Mouse (Mus musculus) small intestine, adult 10 weeks (tissue): Measurements from ENCODE around the gene Vmn1r31. TPM values are rescaled to one million over a fixed set of nuclear protein-coding genes. Genes with fewer than 3 reads are reported as not detected.

Experiments used
- polyA plus RNA-seq: library from polyadenylated mRNA; stranded (reverse); fragments of 350-450 nt; fragmentation: Illumina TruSeq; extraction: RNeasy Lipid Tissue Mini Kit (QIAGEN cat#74804); gene quantifications from one replicate; pipeline ENCODE4 v1.2.3, GENCODE M21; 2014; ENCODE audit warnings: low replicate concordance

The Vmn1r31 gene
- polyA plus RNA-seq = not detected

DNA sequence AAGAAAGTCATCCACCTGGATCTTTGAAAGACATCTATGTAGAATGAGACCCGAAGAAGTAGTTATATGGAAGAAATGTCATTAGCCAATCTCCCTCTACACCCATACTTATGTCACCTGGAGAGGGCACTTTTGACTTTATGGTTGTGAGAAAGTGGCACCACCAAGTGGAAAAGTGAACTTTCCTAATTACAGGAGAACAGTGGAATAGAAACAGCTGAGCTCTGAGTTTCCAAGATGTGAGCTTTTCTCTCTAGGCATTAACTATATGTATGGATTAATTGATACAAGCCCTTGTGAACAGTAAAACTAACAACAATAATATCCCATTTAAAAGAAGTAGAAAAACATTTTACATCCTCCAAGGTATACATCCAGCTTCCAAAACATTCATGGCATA is at the start of gene Vmn1r31:
Gene Vmn1r31 (minus strand): TSS at position 101 of the 400 bp plus-strand sequence.

DNA sequence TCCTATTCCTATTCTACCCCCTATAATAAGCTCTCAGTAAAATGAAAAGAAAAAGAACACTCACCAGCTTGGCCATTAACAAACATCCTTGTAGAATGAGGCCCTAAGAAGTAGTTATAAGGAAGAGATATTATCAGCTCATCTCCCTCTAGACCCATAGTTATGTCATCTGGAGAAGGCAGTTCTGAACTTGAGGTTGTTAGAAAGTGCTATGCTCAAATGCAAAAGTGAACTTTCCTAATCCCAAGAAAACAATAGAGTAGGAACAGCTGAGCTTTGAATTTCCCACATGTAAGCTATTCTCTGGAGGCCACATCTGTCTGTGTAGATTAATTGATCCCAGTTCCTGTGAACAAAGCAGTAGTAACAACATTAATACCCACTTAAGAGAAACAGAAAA is 31.8 kb downstream of the Vmn1r31 start, which contains the start of gene Vmn1r30:
Gene Vmn1r30 (minus strand): TSS at position 101 of the 400 bp plus-strand sequence.

Other genes with a start within 250 kb of the Vmn1r31 start
- gene Vmn1r28, start 213.3 kb downstream of the Vmn1r31 start, polyA plus RNA-seq = not detected
- gene Vmn1r29, start 173.8 kb downstream of the Vmn1r31 start, polyA plus RNA-seq = not detected
- gene Vmn1r30, start 31.9 kb downstream of the Vmn1r31 start, polyA plus RNA-seq = not detected
- gene Abcg2, start 109.2 kb upstream of the Vmn1r31 start, polyA plus RNA-seq = 310 TPM